Mouse (Mus musculus) heart, postnatal 0 days (tissue): Measurements from ENCODE around the gene Cep78. TPM values are rescaled to one million over a fixed set of nuclear protein-coding genes. Genes with fewer than 3 reads are reported as not detected.

ENCODE experiments used
- ATAC-seq: fragments of 200-750 bp; cut with Nextera tagmentation; 2 replicates; pipeline ENCODE4 v1.8.0; 2017; ENCODE audit warnings: low read depth, moderate number of reproducible peaks, moderate library complexity; ENCODE audit not compliant: insufficient read depth
- DNase-seq: peaks from one replicate; pipeline ENCODE4 v3.0.0-alpha.2; 2016; ENCODE audit warnings: low spot score
- H3K27ac ChIP-seq: fragments of 300-500 bp; sonication (generic); 2 replicates; pipeline ENCODE4 v1.5.1; 2014; ENCODE audit warnings: low read depth, mild to moderate bottlenecking
- H3K27me3 ChIP-seq: fragments of 300-500 bp; sonication (generic); 2 replicates; pipeline ENCODE4 v1.6.1; 2014; ENCODE audit warnings: low read length, mixed read lengths; ENCODE audit not compliant: control insufficient read depth, insufficient read depth
- H3K36me3 ChIP-seq: fragments of 300-500 bp; sonication (generic); replicated peaks from 2 replicates; pipeline ENCODE4 v1.6.1; 2014; ENCODE audit warnings: low read length, mixed read lengths; ENCODE audit not compliant: control insufficient read depth, insufficient read depth
- H3K4me1 ChIP-seq: fragments of 300-500 bp; sonication (generic); 2 replicates; pipeline ENCODE4 v1.6.1; 2014; ENCODE audit warnings: antibody characterized with exemption; ENCODE audit not compliant: control insufficient read depth, insufficient read depth
- H3K4me2 ChIP-seq: fragments of 300-500 bp; sonication (generic); 2 replicates; pipeline ENCODE4 v1.6.1; 2014; ENCODE audit warnings: low read depth, mild to moderate bottlenecking, low read length, moderate library complexity
- H3K4me3 ChIP-seq: fragments of 300-500 bp; sonication (generic); 2 replicates; pipeline ENCODE4 v1.5.1; 2014; ENCODE audit warnings: low read depth, low read length
- H3K9ac ChIP-seq: fragments of 300-500 bp; sonication (generic); replicated peaks from 2 replicates; pipeline ENCODE4 v1.6.1; 2014; ENCODE audit warnings: low read depth, low read length, mixed read lengths
- H3K9me3 ChIP-seq: fragments of 300-500 bp; sonication (generic); replicated peaks from 2 replicates; pipeline ENCODE4 v1.6.1; 2016; ENCODE audit warnings: low read length; ENCODE audit not compliant: control insufficient read depth
- CTCF ChIP-seq: IDR thresholded peaks from 2 replicates; pipeline ENCODE4 v1.5.1; 2016; ENCODE audit warnings: antibody characterized with exemption, control low read depth, low read depth
- EP300 ChIP-seq: IDR thresholded peaks from 2 replicates; pipeline ENCODE4 v1.6.1; 2016; ENCODE audit warnings: antibody characterized with exemption, low read depth
- WGBS: fragments of 180-500 bp; shearing (Covaris S2); extraction: QIAGEN DNeasy Blood & Tissue Kit; methylation state at CpG from one replicate; pipeline ENCODE4 v1.1.7; 2014; 5-methylcytosine and 5-hydroxymethylcytosine counted together
- polyA plus RNA-seq: library from polyadenylated mRNA; unstranded; fragments of >200 nt; fragmentation: Nextera tagmentation; extraction: Ambion mirVana; gene quantifications from 2 replicates; pipeline ENCODE4 v1.2.1, GENCODE M21; 2015
- total RNA-seq: library from RNA; depleted of rRNA; stranded (reverse); fragments of >200 nt; gene quantifications from 2 replicates; pipeline ENCODE4 v1.2.3, GENCODE M21; 2014; ENCODE audit warnings: low replicate concordance

Cep78 gene
- total and polyA plus RNA-seq, 2 experiments from 2014 or later: 4.6 to 6.9 TPM

- Histone ChIP-seq H3K27ac (no peak overlapping the region), H3K4me1 (no peaks in the 10 kb centered on the region; the same call in 1 of the 2 replicates), H3K4me2 (no peak overlapping the region), H3K9ac (no peak overlapping the region), H3K4me3 (no peak overlapping the region), H3K27me3 (no peaks in the 10 kb centered on the region), H3K9me3 (no peaks in the 10 kb centered on the region), H3K36me3 (no peaks in the 10 kb centered on the region)
- DNase-seq: no peak
- 88% methylated on average over 5 of the region's 5 CpGs for WGBS
- TF ChIP-seq EP300 (no peak), CTCF (no peak)
- no peak for ATAC-seq
Observed at GRCm38 (mm10) chr19:16026276-16026675, 41.5 kb upstream of the Cep78 start.

- WGBS: 69% methylated on average over 10 of the region's 10 CpGs
- Histone ChIP-seq H3K4me2 (no peak overlapping the region), H3K27ac (no peak overlapping the region), H3K9me3 (no peaks in the 10 kb centered on the region), H3K9ac (no peak overlapping the region), H3K4me1 (no peaks in the 10 kb centered on the region), H3K27me3 (no peaks in the 10 kb centered on the region), H3K36me3 (no peaks in the 10 kb centered on the region), H3K4me3 (no peak overlapping the region)
- no peak for ATAC-seq
- TF ChIP-seq EP300 (no peak), CTCF (no peak)
- no peak for DNase-seq
Observed at GRCm38 (mm10) chr19:16022178-16022577, 37.4 kb upstream of the Cep78 start.

- no peak for TF ChIP-seq CTCF
- TF ChIP-seq EP300: no peak
- ATAC-seq: 0 out of 2 replicates have a peak, but pooled peaks have one; percentile 14
- peak; percentile 20 for DNase-seq
- no peak overlapping the region for H3K27ac ChIP-seq
- H3K27me3 ChIP-seq: no peaks in the 10 kb centered on the region
- no peaks in the 10 kb centered on the region for H3K36me3 ChIP-seq
- H3K9me3 ChIP-seq: no peaks in the 10 kb centered on the region
- 41% methylated on average over 1 of the region's 1 CpGs for WGBS
- no peak overlapping the region for H3K9ac ChIP-seq
- no peaks in the 10 kb centered on the region for H3K4me1 ChIP-seq
- H3K4me3 ChIP-seq: no peak overlapping the region
- no peak overlapping the region for H3K4me2 ChIP-seq
Observed at GRCm38 (mm10) chr19:16016171-16016570, 31.4 kb upstream of the Cep78 start.

- H3K4me2 ChIP-seq: no peak overlapping the region
- TF ChIP-seq CTCF: no peak
- no peak for TF ChIP-seq EP300
- H3K9ac ChIP-seq: no peak overlapping the region
- H3K4me3 ChIP-seq: no peak overlapping the region
- DNase-seq (no peak), ATAC-seq (no peak)
- no peaks in the 10 kb centered on the region for H3K4me1 ChIP-seq
- no peaks in the 10 kb centered on the region for H3K36me3 ChIP-seq
- H3K27me3 ChIP-seq: no peaks in the 10 kb centered on the region
- WGBS: 68% methylated on average over 10 of the region's 10 CpGs
- H3K9me3 ChIP-seq: no peaks in the 10 kb centered on the region
- H3K27ac ChIP-seq: peak overlapping the region; percentile 35; the same call in 1 of the 2 replicates
Observed at GRCm38 (mm10) chr19:16015191-16015968, 30.6 kb upstream of the Cep78 start.

- no peaks in the 10 kb centered on the region for H3K36me3 ChIP-seq
- DNase-seq (no peak), ATAC-seq (no peak)
- H3K27ac ChIP-seq: no peak overlapping the region
- no peaks in the 10 kb centered on the region for H3K4me1 ChIP-seq
- H3K4me2 ChIP-seq: no peak overlapping the region
- no peak overlapping the region for H3K9ac ChIP-seq
- no peak overlapping the region for H3K4me3 ChIP-seq
- H3K27me3 ChIP-seq: no peaks in the 10 kb centered on the region
- H3K9me3 ChIP-seq: no peaks in the 10 kb centered on the region
- 70% methylated on average over 6 of the region's 6 CpGs for WGBS
- TF ChIP-seq CTCF (no peak), EP300 (no peak)
Observed at GRCm38 (mm10) chr19:16009746-16010337, 25.1 kb upstream of the Cep78 start.
